Mouse (Mus musculus) liver, adult 2 months (tissue): ENCODE data around the gene Tsks.

Experiments
- CTCF ChIP-seq: fragments of 200-500 bp; IDR thresholded peaks from 2 replicates; pipeline ENCODE4 v1.5.1; 2011; ENCODE audit warnings: low read depth, low read length, control low read depth
- POLR2A ChIP-seq: fragments of 200-500 bp; IDR thresholded peaks from 2 replicates; pipeline ENCODE4 v1.6.1; 2011; ENCODE audit warnings: low read length, control low read depth; ENCODE audit not compliant: insufficient read depth; ENCODE audit errors: extremely low read depth

DNA sequence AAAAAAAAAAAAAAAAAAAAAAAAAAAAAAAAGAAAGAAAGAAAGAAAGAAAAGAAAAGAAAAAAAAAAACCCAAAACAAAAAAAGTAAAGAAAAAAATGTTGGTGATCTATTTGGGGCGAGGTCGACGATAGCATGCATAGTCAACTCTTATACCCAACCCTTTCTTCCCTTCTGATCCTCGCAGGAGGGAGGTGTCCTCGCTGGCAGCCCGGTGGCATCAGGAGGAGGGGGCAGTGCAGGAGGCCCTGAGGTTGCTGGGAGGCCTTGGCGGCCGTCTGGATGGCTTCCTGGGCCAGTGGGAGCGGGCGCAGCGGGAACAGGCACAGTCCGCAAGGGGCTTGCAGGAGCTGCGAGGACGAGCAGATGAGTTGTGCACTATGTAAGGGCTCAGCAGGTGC, 10.6 kb downstream of the Tsks start:
- TF ChIP-seq CTCF (no peak), POLR2A (no peak)
